Mouse (Mus musculus): ENCODE results near the gene Rpl38.

Gene Rpl38

GRCm38 (mm10) chr11:114668301-114668710 is at the start of gene Rpl38:
Rpl38 (plus strand) TSS chr11:114668524.
- peak; percentile 97 for DNase-seq (ENCODE audit: low spot score)

- no peak for DNase-seq (ENCODE audit: low spot score)
These were observed 49.5 kb upstream of the Rpl38 start for GRCm38 (mm10) chr11:114618697-114619417.

- no peak for DNase-seq (ENCODE audit: low spot score)
These were observed 42.1 kb upstream of the Rpl38 start for GRCm38 (mm10) chr11:114626071-114626690.

GRCm38 (mm10) chr11:114627036-114627435 is 41.3 kb upstream of the Rpl38 start:
- DNase-seq (ENCODE audit: low spot score) = no peak

GRCm38 (mm10) chr11:114628032-114628431 is 40.3 kb upstream of the Rpl38 start:
- peak; percentile 52 for DNase-seq (ENCODE audit: low spot score)

- no peak for DNase-seq (ENCODE audit: low spot score)
These were observed 38.3 kb upstream of the Rpl38 start for GRCm38 (mm10) chr11:114630044-114630443.

- no peak for DNase-seq (ENCODE audit: low spot score)
These were observed 36.1 kb upstream of the Rpl38 start for GRCm38 (mm10) chr11:114632266-114632665.

GRCm38 (mm10) chr11:114636292-114636691 is 32.0 kb upstream of the Rpl38 start:
- peak; percentile 97 for DNase-seq (ENCODE audit: low spot score)

GRCm38 (mm10) chr11:114636727-114637505 is 31.4 kb upstream of the Rpl38 start:
- peak; percentile 31 for DNase-seq (ENCODE audit: low spot score)

- DNase-seq (ENCODE audit: low spot score) = peak; percentile 50
These were observed 29.6 kb upstream of the Rpl38 start for GRCm38 (mm10) chr11:114638647-114639290.

GRCm38 (mm10) chr11:114639681-114640103 is 28.6 kb upstream of the Rpl38 start:
- DNase-seq (ENCODE audit: low spot score) = peak; percentile 82

GRCm38 (mm10) chr11:114640658-114641057 is 27.7 kb upstream of the Rpl38 start:
- DNase-seq (ENCODE audit: low spot score) = peak; percentile 9

- no peak for DNase-seq (ENCODE audit: low spot score)
These were observed 27.2 kb upstream of the Rpl38 start for GRCm38 (mm10) chr11:114641136-114641535.

- peak; percentile 66 for DNase-seq (ENCODE audit: low spot score)
These were observed 26.1 kb upstream of the Rpl38 start for GRCm38 (mm10) chr11:114642184-114642583.

- DNase-seq (ENCODE audit: low spot score) = no peak
These were observed 25.4 kb upstream of the Rpl38 start for GRCm38 (mm10) chr11:114642926-114643325.

- DNase-seq (ENCODE audit: low spot score) = peak; percentile 55
These were observed 24.2 kb upstream of the Rpl38 start for GRCm38 (mm10) chr11:114644122-114644521.

- no peak for DNase-seq (ENCODE audit: low spot score)
These were observed 18.8 kb upstream of the Rpl38 start for GRCm38 (mm10) chr11:114649510-114649909.

- DNase-seq (ENCODE audit: low spot score) = peak; percentile 75
These were observed 15.8 kb upstream of the Rpl38 start for GRCm38 (mm10) chr11:114652531-114652930.

- no peak for DNase-seq (ENCODE audit: low spot score)
These were observed 14.7 kb upstream of the Rpl38 start for GRCm38 (mm10) chr11:114653664-114654063.

- no peak for DNase-seq (ENCODE audit: low spot score)
These were observed 13.8 kb upstream of the Rpl38 start for GRCm38 (mm10) chr11:114654552-114654951.

- no peak for DNase-seq (ENCODE audit: low spot score)
These were observed 12.8 kb upstream of the Rpl38 start for GRCm38 (mm10) chr11:114655350-114656008.
